Mouse (Mus musculus) MEL (cell line): ENCODE data around the gene Slc35d2. TPM values are rescaled to one million over a fixed set of nuclear protein-coding genes. Genes with fewer than 3 reads are reported as not detected.

ENCODE experiments used
- DNase-seq: peaks from one replicate; pipeline ENCODE4 v3.0.0; 2011; ENCODE audit warnings: low read depth, low spot score
- H3K27ac ChIP-seq: 2 replicates; pipeline ENCODE4 v1.5.1; 2012; ENCODE audit warnings: low read depth, mild to moderate bottlenecking, control low read depth, low read length, moderate library complexity; ENCODE audit not compliant: control insufficient read depth
- H3K27me3 ChIP-seq, 2 experiments: fragments of 150-350 bp in 1 of 2; sonication (generic) in 1 of 2; 2 replicates each; pipeline ENCODE4 v1.6.1; 2012; ENCODE audit warnings: low read length in 2 of 2, mild to moderate bottlenecking in 2 of 2, improper control_type of control experiment in 1 of 2, moderate library complexity in 1 of 2; ENCODE audit not compliant: insufficient read depth in 2 of 2, control insufficient read depth in 1 of 2
- H3K36me3 ChIP-seq, 2 experiments: 2 replicates each; pipeline ENCODE4 v1.6.1; 2012 to 2014; ENCODE audit warnings: low read length in 2 of 2, improper control_type of control experiment in 1 of 2, inconsistent platforms in 1 of 2, mild to moderate bottlenecking in 1 of 2; ENCODE audit not compliant: insufficient read depth in 2 of 2, control insufficient read depth in 1 of 2
- H3K4me1 ChIP-seq, 2 experiments: fragments of 150-350 bp in 1 of 2; sonication (generic) in 1 of 2; 2 replicates each; pipeline ENCODE4 v1.6.1; 2012; ENCODE audit warnings: low read length in 2 of 2, improper control_type of control experiment in 1 of 2, mild to moderate bottlenecking in 1 of 2; ENCODE audit not compliant: insufficient read depth in 2 of 2, control insufficient read depth in 1 of 2
- H3K4me3 ChIP-seq, 2 experiments: fragments of 150-350 bp in 1 of 2; sonication (generic) in 1 of 2; 2 replicates each; pipeline ENCODE4 v1.5.1; 2012; ENCODE audit warnings: low read depth in 2 of 2, low read length in 2 of 2, mild to moderate bottlenecking in 2 of 2, moderate library complexity in 2 of 2, control low read depth in 1 of 2, improper control_type of control experiment in 1 of 2; ENCODE audit not compliant: control insufficient read depth in 1 of 2, insufficient read depth in 1 of 2
- H3K79me2 ChIP-seq: 2 replicates; pipeline ENCODE4 v1.6.1; 2012; ENCODE audit warnings: mild to moderate bottlenecking, low read length, moderate library complexity; ENCODE audit not compliant: control insufficient read depth, poor library complexity, insufficient read depth
- H3K9ac ChIP-seq: 2 replicates; pipeline ENCODE4 v1.6.1; 2012; ENCODE audit warnings: low read depth, mild to moderate bottlenecking, control low read depth, low read length, moderate library complexity; ENCODE audit not compliant: control insufficient read depth, poor library complexity, severe bottlenecking
- H3K9me3 ChIP-seq: fragments of 150-350 bp; sonication (generic); replicated peaks from 2 replicates; pipeline ENCODE4 v1.6.1; 2012; ENCODE audit warnings: mild to moderate bottlenecking, low read length, improper control_type of control experiment, moderate library complexity; ENCODE audit not compliant: insufficient read depth
- CHD1 ChIP-seq: IDR thresholded peaks from 2 replicates; pipeline ENCODE4 v1.6.1; 2012; ENCODE audit warnings: low read depth, mild to moderate bottlenecking, inconsistent platforms, low read length, improper control_type of control experiment
- CHD2 ChIP-seq: IDR thresholded peaks from 2 replicates; pipeline ENCODE4 v1.6.1; 2011; ENCODE audit warnings: low read length, improper control_type of control experiment
- EP300 ChIP-seq, 2 experiments: IDR thresholded peaks; 2 replicates each; pipeline ENCODE4 v1.6.1; 2011; ENCODE audit warnings: improper control_type of control experiment in 2 of 2, low read length in 2 of 2, low read depth in 1 of 2, mild to moderate bottlenecking in 1 of 2
- ETS1 ChIP-seq: IDR thresholded peaks from 2 replicates; pipeline ENCODE4 v1.6.1; 2012; ENCODE audit warnings: low read depth, mild to moderate bottlenecking, inconsistent platforms, low read length, improper control_type of control experiment, moderate library complexity
- KAT2A ChIP-seq: conservative IDR thresholded peaks from 2 replicates; pipeline ENCODE4 v1.6.1; 2012; ENCODE audit warnings: low read depth, low read length, improper control_type of control experiment, inconsistent platforms
- MAX ChIP-seq: IDR thresholded peaks from 2 replicates; pipeline ENCODE4 v1.6.1; 2011; ENCODE audit warnings: low read length, improper control_type of control experiment
- MAZ ChIP-seq: IDR thresholded peaks from 2 replicates; pipeline ENCODE4 v1.6.1; 2012; ENCODE audit warnings: low read depth, mild to moderate bottlenecking, inconsistent platforms, low read length, improper control_type of control experiment
- MEF2A ChIP-seq: IDR thresholded peaks from 2 replicates; pipeline ENCODE4 v1.6.1; 2014; ENCODE audit warnings: low read depth, mild to moderate bottlenecking, inconsistent platforms, low read length, improper control_type of control experiment; ENCODE audit not compliant: poor library complexity, insufficient replicate concordance, severe bottlenecking; ENCODE audit errors: extremely low read depth
- MYC ChIP-seq: IDR thresholded peaks from 2 replicates; pipeline ENCODE4 v1.6.1; 2011; ENCODE audit warnings: low read depth, mild to moderate bottlenecking, low read length, improper control_type of control experiment, moderate library complexity
- NELFE ChIP-seq: IDR thresholded peaks from 2 replicates; pipeline ENCODE4 v1.6.1; 2011; ENCODE audit warnings: low read depth, low read length, improper control_type of control experiment
- POLR2AphosphoS2 ChIP-seq: IDR thresholded peaks from 2 replicates; pipeline ENCODE4 v1.6.1; 2011; ENCODE audit warnings: low read length, improper control_type of control experiment
- POLR2AphosphoS5 ChIP-seq: IDR thresholded peaks from 2 replicates; pipeline ENCODE4 v1.6.1; 2012; ENCODE audit warnings: low read depth, borderline replicate concordance, mild to moderate bottlenecking, inconsistent platforms, low read length, moderate library complexity, mixed read lengths
- RCOR1 ChIP-seq: IDR thresholded peaks from 2 replicates; pipeline ENCODE4 v1.6.1; 2012; ENCODE audit warnings: low read depth, mild to moderate bottlenecking, inconsistent platforms, low read length, improper control_type of control experiment
- TAL1 ChIP-seq: IDR thresholded peaks from 2 replicates; pipeline ENCODE4 v1.6.1; 2012; ENCODE audit warnings: mild to moderate bottlenecking, inconsistent platforms, low read length, moderate library complexity, mixed read lengths
- TBP ChIP-seq: IDR thresholded peaks from 2 replicates; pipeline ENCODE4 v1.8.0; 2011; ENCODE audit warnings: low read depth, low read length, improper control_type of control experiment
- UBTF ChIP-seq: IDR thresholded peaks from 2 replicates; pipeline ENCODE4 v1.6.1; 2012; ENCODE audit warnings: low read depth, mild to moderate bottlenecking, inconsistent platforms, low read length, improper control_type of control experiment, moderate library complexity, borderline replicate concordance; ENCODE audit not compliant: insufficient read depth
- ZC3H11A ChIP-seq: IDR thresholded peaks from 2 replicates; pipeline ENCODE4 v1.6.1; 2012; ENCODE audit warnings: low read depth, mild to moderate bottlenecking, inconsistent platforms, low read length, improper control_type of control experiment
- ZNF384 ChIP-seq: IDR thresholded peaks from 2 replicates; pipeline ENCODE4 v1.6.1; 2012; ENCODE audit warnings: low read depth, mild to moderate bottlenecking, inconsistent platforms, low read length, improper control_type of control experiment
- polyA plus RNA-seq, 2 experiments: library from polyadenylated mRNA; stranded (reverse) in 1 of 2; unstranded in 1 of 2; fragments of >175 nt in 1 of 2; fragments of >200 nt in 1 of 2; gene quantifications; 2 replicates each; pipeline versions ENCODE4 v1.2.1 to v1.2.4; 2012; ENCODE audit warnings: low replicate concordance in 2 of 2, low read depth in 1 of 2; ENCODE audit not compliant: insufficient read length in 2 of 2, insufficient read depth in 1 of 2, missing spikeins in 1 of 2
- total RNA-seq: library from RNA; depleted of rRNA; stranded (reverse); fragments of 300-350 nt; gene quantifications from 2 replicates; pipeline ENCODE4 v1.2.3, GENCODE M21; 2012

The Slc35d2 gene
- total and polyA plus RNA-seq, 3 experiments = 3.9 to 11.6 TPM; not detected in 1

GRCm38 (mm10) chr13:64178000-64178399 lies 48.8 kb upstream of the Slc35d2 start:
- H3K9me3 ChIP-seq = no peaks in the 10 kb centered on the region
- no peak for DNase-seq
- H3K79me2 ChIP-seq = no peaks in the 10 kb centered on the region
- no peak overlapping the region for H3K4me3 ChIP-seq
- H3K9ac ChIP-seq = no peak overlapping the region
- H3K27me3 ChIP-seq = no peaks in the 10 kb centered on the region
- no peaks in the 10 kb centered on the region; a peak in 1 of 4 replicates for H3K36me3 ChIP-seq
- TF ChIP-seq MAZ (no peak), CHD2 (no peak), MYC (no peak), CHD1 (no peak), ZNF384 (no peak), TAL1 (no peak), EP300 (IDR thresholded peaks at IDR 0.05; ENCODE audit: low read depth in 1 of 2, low read length in 2 of 2) (no peak), KAT2A (no peak), UBTF (no peak), ETS1 (no peak), TBP (no peak), NELFE (no peak), ZC3H11A (no peak), MAX (no peak)
- H3K27ac ChIP-seq = no peak overlapping the region
- H3K4me1 ChIP-seq = no peaks in the 10 kb centered on the region

DNA sequence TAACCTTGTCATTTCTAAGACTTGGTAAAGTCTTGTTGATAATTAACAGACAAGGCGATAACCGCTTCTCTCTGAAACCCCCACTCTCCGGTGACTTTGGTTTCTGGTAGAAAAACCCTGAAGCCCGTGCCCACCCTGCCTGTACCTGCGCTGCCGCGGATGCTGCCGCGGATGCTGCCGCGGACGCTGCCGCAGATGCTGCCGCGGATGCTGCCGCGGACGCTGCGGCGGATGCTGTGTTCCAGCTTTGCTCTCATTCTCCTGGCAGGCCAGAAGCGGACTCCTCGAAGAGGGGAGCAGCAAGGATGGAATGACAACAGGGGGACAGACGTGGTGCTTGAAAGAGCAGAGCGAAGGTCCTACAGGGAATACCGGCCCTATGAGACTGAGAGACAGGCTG lies 40.6 kb upstream of the Slc35d2 start:
- H3K36me3 ChIP-seq = no peaks in the 10 kb centered on the region
- no peaks in the 10 kb centered on the region for H3K9me3 ChIP-seq
- no peak overlapping the region for H3K27ac ChIP-seq
- no peaks in the 10 kb centered on the region for H3K27me3 ChIP-seq
- no peaks in the 10 kb centered on the region for H3K79me2 ChIP-seq
- DNase-seq = no peak
- TF ChIP-seq RCOR1 (no peak), ETS1 (no peak), MEF2A (no peak), POLR2AphosphoS5 (no peak), CHD1 (no peak), POLR2AphosphoS2 (no peak), TBP (no peak), MYC (no peak)
- H3K9ac ChIP-seq = no peak overlapping the region
- no peaks in the 10 kb centered on the region; a peak in 1 of 4 replicates for H3K4me1 ChIP-seq
- H3K4me3 ChIP-seq = no peak overlapping the region
